Mouse (Mus musculus) spleen, adult 2 months (tissue): ENCODE measurements at regions not wholly inside any gene's neighbourhood (a gene's known extent, or its start where the extent isn't known, plus 50 kb on each side); places are given as distances from the start of the nearest gene placed in this dataset.

Source experiments
- CTCF ChIP-seq: fragments of 200-500 bp; IDR thresholded peaks from 2 replicates; pipeline ENCODE4 v1.5.1; 2011; ENCODE audit warnings: mild to moderate bottlenecking, inconsistent platforms; ENCODE audit not compliant: insufficient read depth, insufficient read length, insufficient replicate concordance; ENCODE audit errors: extremely low read depth
- POLR2A ChIP-seq: fragments of 200-500 bp; IDR thresholded peaks from 2 replicates; pipeline ENCODE4 v1.6.1; 2011; ENCODE audit warnings: low read depth, low read length, inconsistent platforms

- TF ChIP-seq CTCF (no peak), POLR2A (no peak)
These were observed 211.7 kb downstream of the Setd4 start for GRCm38 (mm10) chr16:93392024-93392675.
